Mouse (Mus musculus) lung, postnatal 0 days (tissue): ENCODE measurements around the gene Hnrnpm.

Experiments used
- CTCF ChIP-seq: IDR thresholded peaks from 2 replicates; pipeline ENCODE4 v1.5.1; 2016; ENCODE audit warnings: antibody characterized with exemption, mild to moderate bottlenecking
- EP300 ChIP-seq: IDR thresholded peaks from 2 replicates; pipeline ENCODE4 v1.6.1; 2016; ENCODE audit warnings: antibody characterized with exemption, mild to moderate bottlenecking, control low read depth

DNA sequence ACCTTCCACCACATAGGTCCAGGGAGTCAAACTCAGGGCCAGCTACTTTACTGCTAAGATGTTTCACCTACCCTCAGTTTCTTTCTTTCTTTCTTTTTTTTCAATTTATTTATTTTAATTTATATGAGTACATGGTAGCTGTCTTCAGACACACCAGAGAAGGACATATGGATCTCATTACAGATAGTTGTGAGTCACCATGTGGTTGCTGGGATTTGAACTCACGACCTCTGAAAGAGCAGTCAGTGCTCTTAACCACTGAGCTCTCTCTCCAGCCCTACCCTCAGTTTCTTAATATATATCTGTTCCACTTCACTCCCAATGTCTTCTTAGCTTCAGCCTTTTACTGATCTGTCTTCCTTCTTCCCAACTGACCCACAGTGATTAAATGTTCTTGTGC, 8.8 kb upstream of the Hnrnpm start:
- TF ChIP-seq CTCF (no peak), EP300 (no peak)
